Comparison of ENCODE assay signal across 8 mouse cellular contexts in the genomic region with DNA sequence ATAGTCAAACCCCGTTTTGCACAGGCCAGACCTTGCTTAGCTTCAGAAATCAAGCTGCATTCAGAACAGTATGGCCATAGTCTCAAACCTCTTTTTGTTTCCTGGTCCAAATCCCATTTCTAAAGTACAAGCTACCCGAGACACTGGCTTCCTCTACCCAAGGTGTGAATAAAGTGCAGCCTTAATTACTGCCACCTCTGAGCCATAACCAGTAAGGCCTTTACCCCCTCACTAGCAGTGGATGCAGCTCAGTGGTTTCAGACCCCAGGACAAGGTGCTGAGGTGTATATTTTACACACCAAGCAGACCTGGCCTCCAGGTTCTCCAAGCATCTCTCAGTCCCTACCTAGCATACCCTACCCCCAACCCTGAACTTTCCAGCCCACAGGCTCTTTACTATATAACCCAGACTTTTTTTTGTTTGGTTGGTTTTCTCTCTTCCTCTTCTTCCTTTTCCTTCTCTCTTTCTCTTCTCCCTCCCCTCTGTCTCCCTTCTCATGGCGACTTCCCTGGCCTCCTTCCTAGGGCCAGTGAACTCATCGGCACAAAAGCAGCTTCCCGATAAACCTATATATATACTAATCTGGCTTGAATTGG. TPM values are rescaled to one million over a fixed set of nuclear protein-coding genes. Genes with fewer than 3 reads are reported as not detected.
A peak's percentile ranks its signal among the peaks of the same experiment; 100 is the strongest.
DNase-seq lines count a peak whose midpoint lies in the region; ATAC-seq and TF ChIP-seq lines count a peak whose summit lies in the region.

No protein-coding gene starts in this region.

- no peak for TF ChIP-seq POLR2A in thymus, adult 2 months (IDR thresholded peaks at IDR 0.05; ENCODE audit: control insufficient read depth, extremely low read depth, insufficient read depth, low read length, poor library complexity)

- no peak for TF ChIP-seq EP300 in liver, embryonic 14.5 days (IDR thresholded peaks at IDR 0.05; ENCODE audit: low read depth)

- no peak overlapping the region for H3K4me3 ChIP-seq in thymus, adult 2 months (ENCODE audit: control insufficient read depth, insufficient read depth, low read length)
- peak overlapping the region in 1 of 2 experiments; percentile 55; a peak in 2 of 4 replicates for H3K4me3 ChIP-seq in liver, embryonic 14.5 days (ENCODE audit: insufficient read depth in 1 of 2, low read depth in 2 of 2, low read length in 2 of 2)

- no peaks in the 10 kb centered on the region for H3K9me3 ChIP-seq in liver, embryonic 14.5 days (ENCODE audit: control insufficient read depth, low read length)

- TF ChIP-seq CTCF in thymus, adult 2 months (IDR thresholded peaks at IDR 0.05; ENCODE audit: borderline replicate concordance, control insufficient read depth, extremely low read depth, insufficient read depth, low read length, poor library complexity) = no peak
- no peak for TF ChIP-seq CTCF in liver, embryonic 14.5 days (IDR thresholded peaks at IDR 0.05; ENCODE audit: low read depth)

- H3K27ac ChIP-seq in thymus, adult 2 months (ENCODE audit: control insufficient read depth, insufficient read depth, low read length) = peak overlapping the region; percentile 77; the same call in 1 of the 2 replicates
- H3K27ac ChIP-seq in liver, embryonic 14.5 days = no peak overlapping the region; the same call in 1 of the 2 replicates

- no peaks in the 10 kb centered on the region for H3K27me3 ChIP-seq in thymus, adult 2 months (ENCODE audit: control insufficient read depth, insufficient read depth, low read length)
- H3K27me3 ChIP-seq in liver, embryonic 14.5 days (ENCODE audit: control insufficient read depth, insufficient read depth, low read length) = no peaks in the 10 kb centered on the region

- H3K36me3 ChIP-seq in thymus, adult 2 months (ENCODE audit: control insufficient read depth, insufficient read depth, low read length) = no peaks in the 10 kb centered on the region
- H3K36me3 ChIP-seq in liver, embryonic 14.5 days (replicated peaks; ENCODE audit: control insufficient read depth, insufficient read depth, low read depth) = no peaks in the 10 kb centered on the region

- DNase-seq in cerebellum, adult 18-20 months = peak; percentile 5 to 14
- no peak for DNase-seq in cerebellum, postnatal 10 days
- peak; percentile 5 for DNase-seq in thymus, adult 2 months
- no peak for DNase-seq in thymus, postnatal 14 days
- no peak for DNase-seq in liver, embryonic 14.5 days (ENCODE audit: low read depth in 3 of 3, low spot score in 3 of 3)
- DNase-seq in layer of hippocampus, adult 8-10 months (ENCODE audit: low spot score in 2 of 2) = no peak
- DNase-seq in layer of hippocampus, adult 9-11 months = no peak

- 52% methylated on average over 5 of the region's 5 CpGs for WGBS in thymus, adult 2 months
- WGBS in liver, embryonic 14.5 days (ENCODE audit: insufficient replicate concordance) = 40% methylated on average over 5 of the region's 5 CpGs

- H3K4me1 ChIP-seq in thymus, adult 2 months (replicated peaks; ENCODE audit: control insufficient read depth, insufficient read depth, low read length) = peaks cover 10% of the 10 kb centered on the region
- H3K4me1 ChIP-seq in liver, embryonic 14.5 days (replicated peaks; ENCODE audit: control insufficient read depth in 2 of 2, insufficient read depth in 2 of 2, low read length in 1 of 2) = peaks cover 7 to 27% of the 10 kb centered on the region in 2 experiments

- no peak overlapping the region for H3K9ac ChIP-seq in liver, embryonic 14.5 days (replicated peaks)

- peak overlapping the region; percentile 69 for H3K4me2 ChIP-seq in liver, embryonic 14.5 days (ENCODE audit: low read depth)

- ATAC-seq in liver, embryonic 14.5 days (ENCODE audit: insufficient read depth) = no peak
- no peak for ATAC-seq in erythroid progenitor cell, adult 5-6 weeks (replicated peaks; ENCODE audit: low FRiP score, poor library complexity, severe bottlenecking)

RNA-seq across cellular contexts. Expression of a gene that starts 56.3 kb away (rescaled TPM):
- polyA plus RNA-seq in thymus, adult 2 months (2012; rRNA removed) = 12.8 and 14.6 TPM in 2 replicates
- 1.5 and 1.9 TPM in 2 replicates for polyA plus RNA-seq in liver, embryonic 14.5 days (2012; rRNA removed)
- polyA plus RNA-seq in liver, embryonic 14.5 days (2014; fragmentation: Nextera tagmentation; extraction: Ambion mirVana) = 3.8 and 4.1 TPM in 2 replicates
- total RNA-seq in erythroid progenitor cell, adult 5-6 weeks (2015; ENCODE audit: low replicate concordance) = 0.42 and 1.4 TPM in 2 replicates
- not detected in 2 replicates for total RNA-seq in erythroid progenitor cell, adult 5-6 weeks (2017; ENCODE audit: low replicate concordance)
- 1 to 10 TPM; 4.2 to 5.9 (median 4.8) TPM for total RNA-seq in layer of hippocampus, adult 8-10 months (2022)

Comparison
In these comparisons a context has a peak if more than half of its experiments do, and no peak if none do; other contexts are left out.
1. DNase-seq: peak in cerebellum, adult 18-20 months (2 of 2) and thymus, adult 2 months (single experiment); none in cerebellum, postnatal 10 days (0 of 2), thymus, postnatal 14 days (single experiment), liver, embryonic 14.5 days (0 of 3), layer of hippocampus, adult 8-10 months (0 of 2) and layer of hippocampus, adult 9-11 months (single experiment).